Mouse (Mus musculus) yolk sac, embryonic 10.5 days (tissue): Measurements from ENCODE around the gene Fn3krp.

Source experiments
- DNase-seq: peaks from one replicate; pipeline ENCODE4 v3.0.0-alpha.2; 2017; ENCODE audit warnings: low spot score

Gene Fn3krp

GRCm38 (mm10) chr11:121442076-121442475 is 20.9 kb downstream of the Fn3krp start:
- no peak for DNase-seq

GRCm38 (mm10) chr11:121451216-121451726 is 30.1 kb downstream of the Fn3krp start:
- no peak for DNase-seq

GRCm38 (mm10) chr11:121451753-121452635 is 30.8 kb downstream of the Fn3krp start, which contains the start of gene Tbcd:
Gene Tbcd, plus strand, starts transcription at chr11:121451949.
- peak; percentile 96 for DNase-seq

DNA sequence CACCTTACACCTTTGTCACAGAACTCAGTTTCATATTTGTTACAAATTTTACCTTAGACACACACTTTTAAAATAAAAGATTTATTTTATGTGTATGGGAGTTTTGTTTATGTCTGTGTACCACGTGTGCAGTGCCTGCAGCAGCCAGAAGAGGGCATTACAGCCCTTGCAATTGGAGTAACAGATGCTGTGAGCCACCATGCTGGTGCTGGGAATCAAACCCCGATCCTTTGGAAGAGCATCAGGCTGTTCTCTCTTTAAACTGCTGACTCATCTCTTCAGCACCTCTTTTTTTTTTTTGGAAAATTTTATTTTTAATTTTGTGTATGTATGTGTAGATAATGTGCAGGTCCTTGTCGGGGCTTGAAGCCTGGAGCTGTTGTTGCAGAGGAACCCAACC is 36.7 kb downstream of the Fn3krp start:
- DNase-seq = no peak

DNA sequence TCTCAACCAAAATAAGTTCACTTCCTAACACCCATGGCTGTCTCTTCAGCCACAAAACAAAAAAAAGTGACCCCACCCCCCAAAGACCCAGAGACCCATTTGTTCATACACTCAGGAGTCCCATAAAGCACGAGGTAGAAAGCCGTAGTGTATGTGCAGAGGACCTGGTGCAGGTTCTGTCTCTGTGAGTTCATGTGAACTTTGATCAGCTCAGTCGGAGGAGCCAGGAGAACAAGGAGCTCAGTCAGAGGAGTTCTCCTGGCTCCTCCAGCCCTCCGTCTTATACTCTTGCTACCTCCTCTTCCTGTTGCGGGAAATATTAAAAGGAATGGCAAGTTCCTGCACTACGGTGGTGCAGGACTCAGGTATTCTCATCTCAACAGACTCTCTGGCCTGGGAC is 46.2 kb downstream of the Fn3krp start:
- DNase-seq = no peak

DNA sequence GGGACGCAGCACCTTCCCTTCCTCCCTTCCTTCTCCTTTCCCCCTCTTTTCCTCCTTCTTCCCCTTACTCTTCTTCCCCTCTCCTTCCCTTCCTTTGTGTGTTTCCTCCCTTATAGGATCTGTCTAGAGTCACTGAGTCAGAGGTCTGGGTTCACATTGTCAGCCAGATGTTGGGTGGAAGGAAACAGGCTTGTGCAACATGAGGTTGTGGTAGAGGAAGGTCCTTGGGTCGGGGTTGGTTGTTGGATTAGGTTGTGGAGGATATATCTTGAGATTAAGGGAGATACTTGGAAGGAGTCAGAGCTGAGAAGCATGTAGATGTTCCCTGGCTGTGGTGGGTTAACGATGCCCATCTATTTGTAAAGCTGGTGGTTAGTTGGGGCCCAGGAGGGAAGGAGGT is 53.6 kb downstream of the Fn3krp start:
- no peak for DNase-seq

GRCm38 (mm10) chr11:121475699-121476415 is 54.7 kb downstream of the Fn3krp start:
- DNase-seq = peak; percentile 61

- no peak for DNase-seq
Measured at GRCm38 (mm10) chr11:121479476-121480203, 58.4 kb downstream of the Fn3krp start.
